Mouse (Mus musculus) stomach, embryonic 15.5 days (tissue): ENCODE data around the gene Sec24b. TPM values are rescaled to one million over a fixed set of nuclear protein-coding genes. Genes with fewer than 3 reads are reported as not detected.
A peak's percentile ranks its signal among the peaks of the same experiment; 100 is the strongest.

Source experiments
- ATAC-seq: fragments of 200-750 bp; cut with Nextera tagmentation; 2 replicates; pipeline ENCODE4 v1.8.0; 2017; ENCODE audit warnings: low read depth, moderate number of reproducible peaks, moderate TSS enrichment; ENCODE audit not compliant: insufficient read depth, low FRiP score
- H3K27ac ChIP-seq: fragments of 300-500 bp; sonication (generic); 2 replicates; pipeline ENCODE4 v1.5.1; 2015; ENCODE audit warnings: mild to moderate bottlenecking, inconsistent platforms
- H3K27me3 ChIP-seq: fragments of 300-500 bp; sonication (generic); replicated peaks from 2 replicates; pipeline ENCODE4 v1.6.1; 2015; ENCODE audit warnings: inconsistent platforms
- H3K36me3 ChIP-seq: fragments of 300-500 bp; sonication (generic); 2 replicates; pipeline ENCODE4 v1.6.1; 2015; ENCODE audit warnings: inconsistent platforms
- H3K4me1 ChIP-seq: fragments of 300-500 bp; sonication (generic); 2 replicates; pipeline ENCODE4 v1.6.1; 2015; ENCODE audit warnings: inconsistent platforms
- H3K4me2 ChIP-seq: fragments of 300-500 bp; sonication (generic); 2 replicates; pipeline ENCODE4 v1.6.1; 2015; ENCODE audit warnings: mild to moderate bottlenecking, inconsistent platforms
- H3K4me3 ChIP-seq: fragments of 300-500 bp; sonication (generic); replicated peaks from 2 replicates; pipeline ENCODE4 v1.5.1; 2015; ENCODE audit warnings: inconsistent platforms
- H3K9ac ChIP-seq: fragments of 300-500 bp; sonication (generic); 2 replicates; pipeline ENCODE4 v1.6.1; 2015; ENCODE audit warnings: inconsistent platforms
- H3K9me3 ChIP-seq: fragments of 300-500 bp; sonication (generic); 2 replicates; pipeline ENCODE4 v1.6.1; 2016; ENCODE audit warnings: inconsistent platforms
- WGBS: fragments of 180-500 bp; shearing (Covaris S2); methylation state at CpG from one replicate; pipeline ENCODE4 v1.1.7; 2015; 5-methylcytosine and 5-hydroxymethylcytosine counted together
- polyA plus RNA-seq: library from polyadenylated mRNA; unstranded; fragments of >200 nt; fragmentation: Nextera tagmentation; extraction: Ambion mirVana; gene quantifications from 2 replicates; pipeline ENCODE4 v1.2.1, GENCODE M21; 2015

The Sec24b gene
- 24.9 and 27.9 TPM in 2 replicates for polyA plus RNA-seq

DNA sequence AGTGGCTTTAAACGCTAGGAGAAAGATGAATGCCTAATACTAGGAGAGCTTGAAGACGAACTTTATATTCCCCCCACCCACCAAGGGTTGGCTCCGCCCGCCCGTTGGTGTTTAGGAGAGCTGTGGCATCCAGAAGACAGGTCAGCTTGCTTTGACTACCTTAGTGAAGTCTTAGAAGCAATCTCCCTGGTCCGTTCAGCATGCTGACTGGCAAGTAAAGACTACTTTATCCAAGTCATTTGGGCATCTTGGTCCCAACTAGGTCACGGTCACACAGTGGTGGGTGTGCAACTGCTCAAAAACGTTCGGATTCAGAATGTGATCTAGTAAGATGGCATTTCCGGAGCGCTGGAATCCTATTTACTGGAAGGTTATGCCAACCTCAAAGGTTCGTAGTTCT is at the start of gene Sec24b:
TSS of gene Sec24b (minus strand) at position 273 of the 400 bp plus-strand sequence.
- no peaks in the 10 kb centered on the region for H3K9me3 ChIP-seq
- peak within 1 kb of the TSS; percentile 76 for H3K4me2 ChIP-seq
- no peaks in the 10 kb centered on the region for H3K36me3 ChIP-seq
- 8% methylated on average over 12 of the region's 12 CpGs for WGBS
- peaks cover 17% of the 10 kb centered on the region; the same call in 1 of the 2 replicates for H3K4me1 ChIP-seq
- H3K27me3 ChIP-seq, result no peaks in the 10 kb centered on the region
- H3K9ac ChIP-seq, result peak within 1 kb of the TSS; percentile 93
- no peak for ATAC-seq
- H3K27ac ChIP-seq, result peak within 1 kb of the TSS; percentile 98
- peak within 1 kb of the TSS; percentile 95 for H3K4me3 ChIP-seq

DNA sequence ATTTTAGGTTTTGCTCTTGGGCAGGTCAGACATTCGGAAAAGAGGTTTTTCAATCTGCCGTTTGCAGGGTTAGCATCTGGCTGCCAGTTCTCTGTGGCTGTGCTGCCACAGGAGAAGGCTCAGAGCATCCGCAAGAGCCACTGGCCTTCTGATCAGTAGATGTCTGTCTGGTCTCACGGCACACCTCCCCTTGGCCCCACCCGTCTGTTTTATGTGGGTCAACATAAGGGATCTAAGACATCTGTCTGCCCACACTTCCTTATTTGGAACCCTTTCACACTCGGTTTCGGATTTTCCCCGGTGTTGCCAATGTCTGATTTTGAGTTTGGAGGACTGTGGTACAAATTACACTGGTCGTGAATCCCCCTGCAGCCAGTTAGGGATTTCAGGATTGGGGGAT is 43.1 kb upstream of the Sec24b start:
- no peaks in the 10 kb centered on the region for H3K27me3 ChIP-seq
- no peak for ATAC-seq
- no peak overlapping the region for H3K9ac ChIP-seq
- no peaks in the 10 kb centered on the region for H3K36me3 ChIP-seq
- 63% methylated on average over 9 of the region's 9 CpGs for WGBS
- H3K4me2 ChIP-seq, result no peak overlapping the region
- no peaks in the 10 kb centered on the region for H3K4me1 ChIP-seq
- no peak overlapping the region for H3K4me3 ChIP-seq
- H3K9me3 ChIP-seq, result no peaks in the 10 kb centered on the region
- no peak overlapping the region for H3K27ac ChIP-seq

DNA sequence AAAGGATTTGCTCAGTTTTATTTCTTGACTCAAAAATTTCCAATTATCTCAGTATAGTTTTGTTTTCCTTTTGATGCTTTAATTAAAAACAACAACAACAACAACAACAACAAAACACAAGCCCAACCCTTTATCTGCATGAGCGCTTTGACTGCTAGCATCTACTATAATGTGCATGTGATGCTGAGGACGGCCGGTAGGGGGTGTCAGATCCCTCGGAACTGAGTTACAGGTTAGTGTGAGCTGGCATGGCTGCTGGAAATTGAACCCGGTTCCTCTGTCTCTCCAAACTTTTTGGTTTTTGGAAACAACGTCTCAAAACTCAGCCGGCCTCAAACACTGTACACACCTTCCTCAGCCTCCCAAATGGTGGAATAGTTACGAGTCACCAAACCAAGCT is 42.1 kb upstream of the Sec24b start:
- Histone ChIP-seq H3K9me3 (no peaks in the 10 kb centered on the region), H3K9ac (no peak overlapping the region), H3K4me3 (no peak overlapping the region), H3K27ac (no peak overlapping the region), H3K4me2 (no peak overlapping the region), H3K4me1 (no peaks in the 10 kb centered on the region), H3K36me3 (no peaks in the 10 kb centered on the region), H3K27me3 (no peaks in the 10 kb centered on the region)
- no peak for ATAC-seq
- 74% methylated on average over 8 of the region's 8 CpGs for WGBS

DNA sequence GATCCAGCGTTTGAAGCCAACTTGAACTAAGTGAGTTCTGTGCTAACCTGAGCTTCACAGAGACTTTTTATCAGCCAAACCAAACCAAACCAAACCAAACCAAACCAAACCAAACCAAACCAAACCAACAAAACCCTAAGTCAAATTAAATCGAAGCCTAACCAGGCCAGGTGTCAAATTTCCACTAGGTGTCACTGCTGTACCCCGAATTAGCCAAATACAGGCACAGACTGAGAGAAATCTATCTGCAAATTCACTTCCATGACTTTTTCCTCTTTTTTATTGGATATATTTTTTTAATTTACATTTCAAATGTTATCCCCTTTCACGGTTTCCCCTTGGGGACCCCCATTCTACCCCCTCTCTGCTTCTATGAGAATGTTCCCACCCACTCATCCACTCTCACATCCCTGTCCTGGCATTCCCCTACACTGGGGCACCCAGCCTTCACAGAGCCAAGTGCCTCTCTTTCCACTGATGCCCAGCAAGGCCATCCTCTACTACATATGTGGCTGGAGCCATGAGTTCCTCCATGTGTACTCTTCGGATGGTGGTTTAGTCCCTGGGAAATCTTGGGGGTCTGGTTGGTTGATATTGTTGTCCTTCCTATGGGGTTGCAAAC is 33.9 kb upstream of the Sec24b start:
- H3K27ac ChIP-seq, result no peak overlapping the region
- no peaks in the 10 kb centered on the region for H3K4me1 ChIP-seq
- H3K36me3 ChIP-seq, result no peaks in the 10 kb centered on the region
- no peaks in the 10 kb centered on the region for H3K9me3 ChIP-seq
- no peak overlapping the region for H3K4me3 ChIP-seq
- H3K27me3 ChIP-seq, result no peaks in the 10 kb centered on the region
- no peak overlapping the region for H3K4me2 ChIP-seq
- H3K9ac ChIP-seq, result no peak overlapping the region
- 36% methylated on average over 5 of the region's 5 CpGs for WGBS
- no peak for ATAC-seq

DNA sequence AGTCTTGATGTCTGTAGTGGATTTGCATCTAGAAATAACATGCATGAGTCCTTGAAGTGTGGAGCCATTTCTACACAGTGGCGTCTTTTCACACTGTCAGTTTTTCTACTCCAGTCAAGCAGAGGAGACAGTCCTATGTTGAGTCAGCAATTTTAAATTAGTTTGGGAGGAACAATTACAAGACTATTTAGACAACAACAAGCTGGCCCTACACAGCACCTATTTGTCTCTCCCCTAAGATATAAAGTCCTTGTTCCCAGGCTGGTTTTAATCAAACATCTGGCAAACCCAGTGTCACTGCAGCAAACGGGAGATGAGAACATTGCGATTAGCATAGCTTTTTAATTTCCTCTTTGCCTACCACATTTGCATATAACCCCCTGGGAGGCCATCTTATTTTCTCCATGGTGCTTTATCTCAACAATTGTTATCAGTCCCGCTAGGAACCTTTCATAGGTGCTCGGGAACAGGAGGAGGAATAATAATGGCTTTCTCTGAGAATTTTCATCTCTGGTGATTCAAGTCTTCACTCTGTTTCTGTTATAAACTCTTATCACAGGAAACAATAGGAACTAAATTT is 32.9 kb upstream of the Sec24b start:
- H3K36me3 ChIP-seq, result no peaks in the 10 kb centered on the region
- H3K9ac ChIP-seq, result no peak overlapping the region
- no peaks in the 10 kb centered on the region for H3K27me3 ChIP-seq
- no peaks in the 10 kb centered on the region for H3K9me3 ChIP-seq
- no peak overlapping the region for H3K27ac ChIP-seq
- WGBS, result 70% methylated on average over 5 of the region's 5 CpGs
- no peaks in the 10 kb centered on the region for H3K4me1 ChIP-seq
- no peak for ATAC-seq
- no peak overlapping the region for H3K4me2 ChIP-seq
- H3K4me3 ChIP-seq, result no peak overlapping the region

DNA sequence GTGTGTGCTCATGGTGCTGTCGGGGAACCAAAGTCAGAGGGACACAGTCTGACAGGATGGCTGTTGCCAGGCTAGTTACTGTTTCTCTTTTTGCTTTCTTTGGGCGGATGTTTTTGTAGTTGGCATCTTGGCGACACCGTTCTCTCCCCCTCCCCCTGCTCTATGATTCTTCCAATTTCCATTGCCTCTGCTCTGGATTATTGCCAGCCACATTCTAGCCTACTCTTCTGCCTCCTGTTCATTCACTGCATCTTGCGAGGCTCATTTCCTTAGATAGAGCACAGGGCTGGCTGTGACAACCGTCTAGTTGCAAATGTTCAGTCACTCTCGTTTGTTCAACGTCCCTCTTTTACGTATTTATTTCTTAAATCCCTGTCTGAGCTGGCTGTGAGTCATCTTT is 29.1 kb upstream of the Sec24b start:
- Histone ChIP-seq H3K4me1 (no peaks in the 10 kb centered on the region), H3K27ac (no peak overlapping the region), H3K4me3 (no peak overlapping the region), H3K9me3 (no peaks in the 10 kb centered on the region), H3K9ac (no peak overlapping the region), H3K4me2 (no peak overlapping the region), H3K36me3 (no peaks in the 10 kb centered on the region), H3K27me3 (0 out of 2 replicates have a peak, but pooled peaks cover 3% of the 10 kb centered on the region)
- no peak for ATAC-seq
- 78% methylated on average over 9 of the region's 9 CpGs for WGBS

DNA sequence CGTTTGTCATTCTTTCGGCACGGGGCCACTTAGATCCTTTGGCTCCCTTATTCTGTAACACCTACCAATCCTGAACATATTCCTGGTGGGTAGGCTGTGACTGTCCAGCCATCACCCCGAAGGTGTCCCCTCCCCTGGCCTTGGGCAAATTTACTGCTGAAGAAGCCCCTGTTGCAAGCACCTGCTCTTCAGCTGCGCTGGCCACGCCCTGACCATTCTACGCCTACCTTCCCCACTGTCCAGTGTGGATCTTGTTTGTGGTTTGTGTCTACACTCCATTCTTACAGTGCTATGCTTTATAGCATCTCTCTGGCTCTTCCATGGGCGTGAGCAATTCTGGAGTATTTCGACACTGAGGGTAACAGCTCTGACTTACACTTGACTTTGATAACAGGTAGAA is 27.3 kb upstream of the Sec24b start:
- no peaks in the 10 kb centered on the region for H3K9me3 ChIP-seq
- ATAC-seq, result no peak
- no peaks in the 10 kb centered on the region for H3K36me3 ChIP-seq
- H3K9ac ChIP-seq, result no peak overlapping the region
- WGBS, result 93% methylated on average over 9 of the region's 9 CpGs
- no peak overlapping the region for H3K4me2 ChIP-seq
- H3K27me3 ChIP-seq, result 0 out of 2 replicates have a peak, but pooled peaks cover 3% of the 10 kb centered on the region
- H3K4me3 ChIP-seq, result no peak overlapping the region
- no peaks in the 10 kb centered on the region for H3K4me1 ChIP-seq
- H3K27ac ChIP-seq, result no peak overlapping the region

DNA sequence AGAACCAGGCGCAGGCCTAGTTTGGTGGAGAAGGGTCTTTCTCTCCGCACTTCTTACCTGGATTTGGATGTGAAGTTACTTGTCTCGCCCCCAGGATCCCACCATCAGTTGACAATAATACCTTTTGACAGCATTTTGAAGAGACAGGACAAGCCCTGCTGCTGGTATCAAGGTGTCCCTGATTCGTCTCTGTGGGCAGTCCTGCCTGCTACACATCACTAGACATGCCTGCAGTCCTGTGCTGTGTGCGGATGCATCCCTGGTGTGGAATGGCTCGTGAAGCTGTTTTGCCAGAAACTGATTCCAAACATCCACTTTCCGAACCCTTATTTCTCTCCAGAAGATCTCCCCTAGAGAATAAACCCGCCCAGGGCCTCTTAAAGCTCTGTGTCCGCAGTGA is 26.1 kb upstream of the Sec24b start:
- H3K27ac ChIP-seq, result no peak overlapping the region
- H3K27me3 ChIP-seq, result 0 out of 2 replicates have a peak, but pooled peaks cover 3% of the 10 kb centered on the region
- H3K9ac ChIP-seq, result no peak overlapping the region
- no peak overlapping the region for H3K4me3 ChIP-seq
- no peaks in the 10 kb centered on the region for H3K9me3 ChIP-seq
- H3K36me3 ChIP-seq, result no peaks in the 10 kb centered on the region
- no peaks in the 10 kb centered on the region for H3K4me1 ChIP-seq
- ATAC-seq, result no peak
- no peak overlapping the region for H3K4me2 ChIP-seq
- WGBS, result 81% methylated on average over 9 of the region's 9 CpGs

DNA sequence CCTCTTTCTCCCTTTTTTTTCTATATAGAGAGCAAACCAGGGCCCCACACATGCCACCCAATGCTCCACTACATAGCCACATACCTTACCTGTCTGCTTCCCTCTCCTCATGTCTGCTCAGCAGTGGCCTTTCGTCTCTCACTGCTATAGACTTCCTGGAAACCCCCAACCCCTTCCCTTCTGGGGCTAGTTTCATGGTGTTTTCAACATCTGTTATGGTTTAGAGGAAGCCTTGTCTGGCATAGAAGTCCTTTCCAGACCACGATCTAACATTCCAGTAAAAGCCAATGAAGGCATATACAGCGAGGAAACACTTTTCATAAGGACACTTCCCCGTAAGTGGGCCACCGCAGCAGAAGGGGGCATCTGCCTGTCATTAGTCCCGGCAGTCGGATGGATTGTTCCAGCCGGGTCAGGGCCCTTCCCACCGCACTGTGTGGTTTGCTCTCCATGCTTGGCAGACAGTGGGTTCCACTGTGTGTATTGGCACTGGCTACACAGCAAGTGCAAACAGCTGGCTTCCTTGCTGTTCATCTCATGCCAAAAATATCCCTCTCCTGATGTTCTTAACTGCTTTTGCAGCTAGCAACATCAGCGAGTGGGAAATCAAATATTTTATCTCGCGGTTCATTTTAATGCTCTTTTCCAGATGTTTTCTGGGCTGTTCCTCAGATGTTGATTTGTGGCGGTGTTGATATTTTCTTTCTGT is 25.2 kb upstream of the Sec24b start:
- H3K27ac ChIP-seq, result no peak overlapping the region
- no peak overlapping the region for H3K9ac ChIP-seq
- no peaks in the 10 kb centered on the region for H3K4me1 ChIP-seq
- ATAC-seq, result no peak
- 0 out of 2 replicates have a peak, but pooled peaks cover 3% of the 10 kb centered on the region for H3K27me3 ChIP-seq
- 66% methylated on average over 13 of the region's 13 CpGs for WGBS
- no peaks in the 10 kb centered on the region for H3K36me3 ChIP-seq
- no peaks in the 10 kb centered on the region for H3K9me3 ChIP-seq
- H3K4me3 ChIP-seq, result no peak overlapping the region
- no peak overlapping the region for H3K4me2 ChIP-seq

DNA sequence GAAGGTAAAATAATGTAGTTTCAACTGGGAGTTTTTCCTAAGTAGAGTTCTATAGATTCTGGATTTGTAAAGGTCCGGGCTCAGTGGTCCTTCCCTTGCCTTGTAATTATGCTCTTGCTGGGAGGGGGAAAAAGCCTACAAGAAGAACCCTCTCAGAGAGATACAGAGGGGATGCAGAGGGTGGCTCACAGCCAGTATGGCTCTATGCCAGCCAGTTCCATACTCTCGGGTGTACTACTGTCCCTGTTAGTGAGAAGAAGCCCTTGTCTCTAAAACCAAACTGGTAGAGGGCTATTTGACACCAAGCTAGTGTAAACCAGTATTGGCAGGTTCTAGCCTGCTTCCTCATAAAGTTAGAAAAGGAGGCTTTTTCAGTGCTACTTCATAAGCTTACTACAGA is 22.0 kb upstream of the Sec24b start:
- WGBS, result 48% methylated on average over 2 of the region's 2 CpGs
- no peaks in the 10 kb centered on the region for H3K9me3 ChIP-seq
- no peak overlapping the region for H3K27ac ChIP-seq
- H3K4me3 ChIP-seq, result no peak overlapping the region
- no peak overlapping the region for H3K9ac ChIP-seq
- no peaks in the 10 kb centered on the region for H3K36me3 ChIP-seq
- no peak for ATAC-seq
- H3K27me3 ChIP-seq, result no peaks in the 10 kb centered on the region
- no peaks in the 10 kb centered on the region for H3K4me1 ChIP-seq
- H3K4me2 ChIP-seq, result no peak overlapping the region

DNA sequence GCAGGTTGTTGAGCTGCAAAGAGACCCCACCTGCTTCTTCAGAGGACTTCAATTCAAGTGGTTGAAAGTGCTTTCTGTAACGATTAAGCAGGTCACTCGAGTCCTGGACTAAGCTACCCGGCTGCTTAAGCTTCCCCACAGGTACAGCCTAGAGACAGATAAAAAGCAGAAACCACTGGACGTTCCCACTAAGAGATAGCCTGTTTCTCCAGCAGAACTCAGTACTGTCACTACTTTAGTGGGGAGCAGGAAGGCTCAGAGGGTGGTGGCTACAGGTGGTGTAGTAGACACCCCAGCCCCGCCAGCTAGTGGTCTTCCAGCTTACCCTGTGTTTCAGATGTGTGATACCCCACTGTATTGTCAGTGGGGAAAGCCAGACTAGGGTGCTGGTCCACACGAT is 19.3 kb upstream of the Sec24b start:
- ATAC-seq, result no peak
- no peak overlapping the region for H3K4me2 ChIP-seq
- 76% methylated on average over 6 of the region's 6 CpGs for WGBS
- H3K4me3 ChIP-seq, result no peak overlapping the region
- H3K4me1 ChIP-seq, result no peaks in the 10 kb centered on the region
- H3K36me3 ChIP-seq, result no peaks in the 10 kb centered on the region
- no peaks in the 10 kb centered on the region for H3K9me3 ChIP-seq
- no peaks in the 10 kb centered on the region for H3K27me3 ChIP-seq
- no peak overlapping the region for H3K27ac ChIP-seq
- no peak overlapping the region for H3K9ac ChIP-seq

DNA sequence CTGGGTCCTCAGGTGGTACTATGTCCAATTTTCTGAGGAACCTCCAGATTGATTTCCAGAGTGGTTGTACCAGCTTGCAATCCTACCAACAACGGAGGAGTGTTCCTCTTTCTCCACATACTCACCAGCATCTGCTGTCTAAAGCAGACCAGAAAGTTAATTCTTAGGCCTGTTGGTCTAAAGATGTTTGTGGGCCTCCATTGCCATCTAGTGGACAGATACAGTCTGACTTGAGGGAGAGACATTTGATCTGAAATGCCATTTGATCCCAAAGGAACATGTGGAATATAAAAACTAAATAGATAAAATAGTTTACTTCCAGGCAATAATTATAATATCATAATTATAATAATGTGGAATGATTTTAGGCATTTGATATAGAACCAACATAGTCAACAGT is 18.4 kb upstream of the Sec24b start:
- Histone ChIP-seq H3K9me3 (no peaks in the 10 kb centered on the region), H3K4me3 (no peak overlapping the region), H3K9ac (no peak overlapping the region), H3K27ac (no peak overlapping the region), H3K4me1 (no peaks in the 10 kb centered on the region), H3K4me2 (no peak overlapping the region), H3K36me3 (no peaks in the 10 kb centered on the region), H3K27me3 (no peaks in the 10 kb centered on the region)
- no peak for ATAC-seq
- WGBS, result 0% methylated on average over 1 of the region's 1 CpGs
